Mouse (Mus musculus) G1E (cell line): ENCODE measurements around the gene Ssrp1. TPM values are rescaled to one million over a fixed set of nuclear protein-coding genes. Genes with fewer than 3 reads are reported as not detected.
A peak's percentile ranks its signal among the peaks of the same experiment; 100 is the strongest.

Experiments used
- ATAC-seq: 2 replicates; pipeline ENCODE4 v1.8.0; 2016; ENCODE audit warnings: mild to moderate bottlenecking; ENCODE audit not compliant: insufficient number of reproducible peaks, poor library complexity, low FRiP score, severe bottlenecking; ENCODE audit errors: extremely low read depth
- DNase-seq: peaks from one replicate; pipeline ENCODE4 v3.0.0; 2012; ENCODE audit warnings: low spot score
- H3K27me3 ChIP-seq: 2 replicates; pipeline ENCODE4 v1.6.1; 2012; ENCODE audit warnings: mild to moderate bottlenecking, low read length, inconsistent platforms; ENCODE audit not compliant: insufficient read depth
- H3K36me3 ChIP-seq: replicated peaks from 2 replicates; pipeline ENCODE3; 2012; ENCODE audit warnings: mild to moderate bottlenecking, inconsistent platforms
- H3K4me1 ChIP-seq: 2 replicates; pipeline ENCODE4 v1.6.1; 2012; ENCODE audit warnings: low read depth, low read length, inconsistent platforms, mixed read lengths; ENCODE audit not compliant: insufficient read depth
- H3K4me3 ChIP-seq: 2 replicates; pipeline ENCODE4 v1.5.1; 2012; ENCODE audit warnings: low read depth, mild to moderate bottlenecking, inconsistent platforms, low read length, moderate library complexity, mixed read lengths
- H3K9me3 ChIP-seq: replicated peaks from 2 replicates; pipeline ENCODE4 v1.6.1; 2012; ENCODE audit warnings: inconsistent platforms
- CTCF ChIP-seq: IDR thresholded peaks from 2 replicates; pipeline ENCODE4 v1.5.1; 2012; ENCODE audit warnings: low read depth, low read length, inconsistent platforms, mixed read lengths
- GATA1 ChIP-seq: IDR thresholded peaks from 2 replicates; pipeline ENCODE4 v1.6.1; 2012; ENCODE audit warnings: borderline replicate concordance, low read length, inconsistent platforms, mixed read lengths
- GATA2 ChIP-seq: IDR thresholded peaks from 2 replicates; pipeline ENCODE4 v1.6.1; 2012; ENCODE audit warnings: low read depth, low read length, inconsistent platforms, borderline replicate concordance
- POLR2AphosphoS5 ChIP-seq: IDR thresholded peaks from 2 replicates; pipeline ENCODE4 v1.6.1; 2012; ENCODE audit warnings: low read depth, low read length, inconsistent platforms; ENCODE audit not compliant: insufficient replicate concordance
- TAL1 ChIP-seq: conservative IDR thresholded peaks from 2 replicates; pipeline ENCODE4 v1.6.1; 2012; ENCODE audit warnings: low read depth, low read length, inconsistent platforms, mixed read lengths
- polyA plus RNA-seq: library from polyadenylated mRNA; stranded (reverse); fragments of >175 nt; gene quantifications from 2 replicates; pipeline ENCODE4 v1.2.3, GENCODE M21; 2012
- total RNA-seq, 2 experiments: library from RNA; stranded (forward) in 1 of 2; stranded (reverse) in 1 of 2; fragments of 200-1000 nt in 1 of 2; fragments of >200 nt in 1 of 2; fragmentation: Nextera tagmentation in 1 of 2; gene quantifications; 2 replicates each; pipeline ENCODE4 v1.2.3; 2014 to 2017

Ssrp1 gene
- total and polyA plus RNA-seq, 3 experiments = 111 to 315 (median 168) TPM

DNA sequence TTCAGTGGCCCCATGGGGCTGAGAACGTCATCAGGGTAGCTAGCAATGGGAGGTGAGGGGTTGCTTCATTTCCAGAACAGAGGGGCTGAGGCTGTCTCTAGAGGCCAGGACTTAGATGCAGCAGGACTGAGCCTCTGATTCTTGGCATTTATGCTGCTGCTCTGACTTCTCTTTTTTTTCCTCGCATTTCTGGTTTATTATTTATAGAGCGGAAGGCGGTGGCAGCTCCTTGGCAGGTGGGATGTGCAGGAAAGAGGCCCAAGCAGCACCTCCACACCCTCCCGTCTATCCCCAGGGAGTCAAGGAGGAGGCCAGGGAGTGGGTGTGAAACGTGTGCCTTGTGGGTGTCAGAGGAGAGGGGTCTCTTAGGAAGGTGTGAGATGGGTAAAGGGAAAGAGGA, 6.0 kb upstream of the Ssrp1 start:
- no peaks in the 10 kb centered on the region for H3K36me3 ChIP-seq
- no peak overlapping the region for H3K4me3 ChIP-seq
- DNase-seq (no peak), ATAC-seq (no peak)
- H3K4me1 ChIP-seq = peaks cover 45% of the 10 kb centered on the region
- H3K9me3 ChIP-seq = no peaks in the 10 kb centered on the region
- no peak for TF ChIP-seq POLR2AphosphoS5
- no peak for TF ChIP-seq CTCF
- TF ChIP-seq TAL1 = no peak
- no peak for TF ChIP-seq GATA2
- peaks cover 46% of the 10 kb centered on the region for H3K27me3 ChIP-seq

GRCm38 (mm10) chr2:85033121-85033520, 3.9 kb upstream of the Ssrp1 start:
- Histone ChIP-seq H3K4me3 (no peak overlapping the region), H3K36me3 (peaks cover 1% of the 10 kb centered on the region), H3K9me3 (no peaks in the 10 kb centered on the region), H3K4me1 (peaks cover 43% of the 10 kb centered on the region), H3K27me3 (peaks cover 46% of the 10 kb centered on the region)
- ATAC-seq (no peak), DNase-seq (no peak)
- TF ChIP-seq POLR2AphosphoS5 = no peak
- no peak for TF ChIP-seq GATA1
- TF ChIP-seq TAL1 = no peak
- TF ChIP-seq CTCF = no peak
- TF ChIP-seq GATA2 = no peak

- Histone ChIP-seq H3K36me3 (peaks cover 8% of the 10 kb centered on the region), H3K4me3 (no peak overlapping the region), H3K27me3 (peaks cover 46% of the 10 kb centered on the region), H3K4me1 (peaks cover 46% of the 10 kb centered on the region), H3K9me3 (no peaks in the 10 kb centered on the region)
- TF ChIP-seq TAL1 (no peak), CTCF (no peak), POLR2AphosphoS5 (no peak), GATA2 (no peak), GATA1 (no peak)
- DNase-seq = no peak
- no peak for ATAC-seq
Measured at GRCm38 (mm10) chr2:85034169-85034568, 2.9 kb upstream of the Ssrp1 start.

DNA sequence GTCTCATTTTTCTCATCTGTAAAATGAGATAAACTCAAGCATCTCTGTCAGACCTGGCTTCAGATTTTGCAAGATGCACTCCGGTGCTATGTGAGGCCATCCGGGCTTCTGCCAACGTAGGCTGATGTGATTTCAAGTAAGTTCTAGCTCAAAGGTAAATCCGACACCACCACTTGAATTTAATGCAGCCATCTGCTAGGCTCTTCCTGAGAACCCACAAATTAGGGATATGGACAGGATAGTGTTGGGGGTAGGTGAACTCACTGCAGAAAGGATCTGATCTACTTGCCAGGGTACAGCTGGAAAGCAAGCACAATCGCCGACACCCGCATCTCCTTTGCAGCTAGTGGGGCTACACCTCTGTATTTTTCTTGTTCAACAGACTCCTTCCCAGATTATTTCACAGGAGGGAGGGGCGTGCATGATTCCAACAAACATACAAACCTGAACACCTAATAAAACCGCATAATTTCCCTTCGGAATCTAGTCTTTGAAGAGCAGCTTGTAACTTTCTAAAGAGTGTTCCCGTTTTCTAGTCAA, 457 bp upstream of the Ssrp1 start:
- Histone ChIP-seq H3K4me3 (peak overlapping the region; percentile 90), H3K27me3 (peaks cover 36% of the 10 kb centered on the region), H3K9me3 (no peaks in the 10 kb centered on the region), H3K36me3 (peaks cover 32% of the 10 kb centered on the region), H3K4me1 (peaks cover 49% of the 10 kb centered on the region)
- ATAC-seq = no peak
- no peak for DNase-seq
- TF ChIP-seq GATA2 (no peak), TAL1 (no peak), POLR2AphosphoS5 (no peak), GATA1 (no peak), CTCF (no peak)

DNA sequence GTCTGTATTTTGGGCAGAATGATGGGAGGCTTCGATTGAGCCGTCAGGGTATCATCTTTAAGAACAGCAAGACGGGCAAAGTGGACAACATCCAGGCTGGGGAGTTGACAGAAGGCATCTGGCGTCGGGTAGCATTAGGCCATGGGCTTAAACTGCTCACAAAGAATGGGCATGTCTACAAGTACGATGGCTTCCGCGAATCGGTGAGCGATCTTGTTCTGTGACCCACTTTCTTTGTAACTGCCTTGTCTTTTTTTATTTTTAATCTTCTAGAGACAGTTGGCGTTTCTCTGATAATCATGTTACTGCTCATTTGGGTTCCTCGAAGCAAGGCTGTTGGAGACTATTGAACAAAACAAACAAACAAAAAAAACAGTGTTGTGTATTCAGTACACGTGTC, 1.3 kb downstream of the Ssrp1 start:
- DNase-seq (no peak), ATAC-seq (no peak)
- H3K4me1 ChIP-seq = peaks cover 59% of the 10 kb centered on the region
- H3K36me3 ChIP-seq = peaks cover 49% of the 10 kb centered on the region
- peaks cover 20% of the 10 kb centered on the region for H3K27me3 ChIP-seq
- no peak for TF ChIP-seq TAL1
- no peak for TF ChIP-seq GATA2
- no peak for TF ChIP-seq GATA1
- TF ChIP-seq CTCF = no peak
- TF ChIP-seq POLR2AphosphoS5 = no peak
- H3K4me3 ChIP-seq = peak overlapping the region; percentile 90
- no peaks in the 10 kb centered on the region for H3K9me3 ChIP-seq

GRCm38 (mm10) chr2:85043623-85044022, 6.6 kb downstream of the Ssrp1 start:
- ATAC-seq = no peak
- no peak for DNase-seq
- TF ChIP-seq GATA1 (no peak), TAL1 (no peak), CTCF (no peak)
- Histone ChIP-seq H3K4me1 (peaks cover 75% of the 10 kb centered on the region), H3K9me3 (no peaks in the 10 kb centered on the region), H3K27me3 (no peaks in the 10 kb centered on the region), H3K4me3 (no peak overlapping the region), H3K36me3 (peaks cover 86% of the 10 kb centered on the region)

GRCm38 (mm10) chr2:85046222-85046621, 9.2 kb downstream of the Ssrp1 start:
- peaks cover 64% of the 10 kb centered on the region for H3K36me3 ChIP-seq
- H3K9me3 ChIP-seq = no peaks in the 10 kb centered on the region
- peaks cover 6% of the 10 kb centered on the region; the same call in 1 of the 2 replicates for H3K27me3 ChIP-seq
- no peak for ATAC-seq
- H3K4me3 ChIP-seq = no peak overlapping the region; the same call in 1 of the 2 replicates
- peaks cover 66% of the 10 kb centered on the region for H3K4me1 ChIP-seq
- no peak for DNase-seq
- no peak for TF ChIP-seq POLR2AphosphoS5
- no peak for TF ChIP-seq GATA2
- no peak for TF ChIP-seq CTCF
- no peak for TF ChIP-seq GATA1
- TF ChIP-seq TAL1 = no peak
